Mouse (Mus musculus): ENCODE measurements around the gene Gtf2a1l. TPM values are rescaled to one million over a fixed set of nuclear protein-coding genes. Genes with fewer than 3 reads are reported as not detected.

The Gtf2a1l gene
- polyA plus RNA-seq, 1 experiment, result not detected

- H3K27ac ChIP-seq (ENCODE audit: control insufficient read depth, insufficient read depth, low read depth, low read length, poor library complexity), result no peak overlapping the region
- no peak overlapping the region for H3K4me3 ChIP-seq (replicated peaks; ENCODE audit: control insufficient read depth, low read depth, low read length)
- WGBS, result 34% methylated on average over 6 of the region's 6 CpGs
- peak; percentile 47 for TF ChIP-seq CTCF (IDR thresholded peaks at IDR 0.05; ENCODE audit: control insufficient read depth, insufficient read depth, low read length)
- TF ChIP-seq POLR2A (IDR thresholded peaks at IDR 0.05; ENCODE audit: borderline replicate concordance, control insufficient read depth, low read depth, low read length), result no peak
- no peaks in the 10 kb centered on the region for H3K4me1 ChIP-seq (ENCODE audit: control insufficient read depth, insufficient read depth, low read length)
Measured at GRCm38 (mm10) chr17:88641012-88641411, 27.4 kb upstream of the Gtf2a1l start.

GRCm38 (mm10) chr17:88641836-88642235, 26.6 kb upstream of the Gtf2a1l start:
- TF ChIP-seq CTCF (IDR thresholded peaks at IDR 0.05; ENCODE audit: control insufficient read depth, insufficient read depth, low read length) (no peak), POLR2A (IDR thresholded peaks at IDR 0.05; ENCODE audit: borderline replicate concordance, control insufficient read depth, low read depth, low read length) (no peak)
- H3K27ac ChIP-seq (ENCODE audit: control insufficient read depth, insufficient read depth, low read depth, low read length, poor library complexity), result no peak overlapping the region
- H3K4me3 ChIP-seq (replicated peaks; ENCODE audit: control insufficient read depth, low read depth, low read length), result no peak overlapping the region
- 87% methylated on average over 8 of the region's 8 CpGs for WGBS
- H3K4me1 ChIP-seq (ENCODE audit: control insufficient read depth, insufficient read depth, low read length), result no peaks in the 10 kb centered on the region

DNA sequence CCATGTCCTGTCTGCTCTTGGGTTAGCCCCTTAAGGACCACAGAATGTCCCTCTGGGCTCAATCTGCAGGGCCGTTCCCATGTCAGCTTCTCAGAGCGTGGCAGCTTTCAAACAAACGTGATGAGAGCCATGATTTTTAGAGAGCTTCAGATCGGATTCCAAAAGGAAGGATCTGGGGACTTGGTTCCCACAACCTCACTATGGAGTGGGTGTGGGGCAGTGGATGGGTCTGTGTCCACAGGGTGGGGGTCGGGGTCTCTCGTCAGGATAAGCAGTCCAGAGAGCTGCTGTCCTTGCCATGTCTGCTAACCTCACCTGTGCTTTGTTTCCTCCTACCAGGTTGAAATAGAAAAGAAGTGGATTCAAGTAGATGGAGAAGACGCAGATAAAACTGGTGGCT, 23.6 kb upstream of the Gtf2a1l start:
- TF ChIP-seq POLR2A (IDR thresholded peaks at IDR 0.05; ENCODE audit: borderline replicate concordance, control insufficient read depth, low read depth, low read length) (no peak), CTCF (IDR thresholded peaks at IDR 0.05; ENCODE audit: control insufficient read depth, insufficient read depth, low read length) (no peak)
- Histone ChIP-seq H3K4me3 (replicated peaks; ENCODE audit: control insufficient read depth, low read depth, low read length) (no peak overlapping the region), H3K4me1 (ENCODE audit: control insufficient read depth, insufficient read depth, low read length) (no peaks in the 10 kb centered on the region), H3K27ac (ENCODE audit: control insufficient read depth, insufficient read depth, low read depth, low read length, poor library complexity) (no peak overlapping the region)
- WGBS, result 79% methylated on average over 7 of the region's 7 CpGs

DNA sequence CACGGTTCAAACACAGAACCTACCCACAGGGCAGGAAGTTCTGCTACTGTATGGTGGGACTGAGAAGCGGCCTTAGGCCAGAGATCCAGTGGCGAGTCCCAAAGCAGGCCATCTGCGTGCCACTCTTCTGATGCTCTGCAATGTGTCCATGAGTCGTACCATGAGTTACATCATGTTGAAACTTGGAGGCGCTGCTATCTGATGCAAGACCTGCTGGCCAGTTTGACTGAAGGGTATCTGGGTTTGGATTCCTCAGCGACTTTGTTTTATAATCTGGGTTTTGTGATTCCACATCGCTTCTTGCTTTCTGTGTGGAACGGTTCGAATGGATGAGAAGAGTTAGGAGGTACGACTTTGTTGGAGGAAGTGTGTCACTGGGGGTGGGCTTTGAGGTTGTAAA, 23.2 kb upstream of the Gtf2a1l start:
- Histone ChIP-seq H3K4me3 (replicated peaks; ENCODE audit: control insufficient read depth, low read depth, low read length) (no peak overlapping the region), H3K27ac (ENCODE audit: control insufficient read depth, insufficient read depth, low read depth, low read length, poor library complexity) (no peak overlapping the region), H3K4me1 (ENCODE audit: control insufficient read depth, insufficient read depth, low read length) (no peaks in the 10 kb centered on the region)
- WGBS, result 73% methylated on average over 11 of the region's 11 CpGs
- no peak for TF ChIP-seq POLR2A (IDR thresholded peaks at IDR 0.05; ENCODE audit: borderline replicate concordance, control insufficient read depth, low read depth, low read length)
- no peak for TF ChIP-seq CTCF (IDR thresholded peaks at IDR 0.05; ENCODE audit: control insufficient read depth, insufficient read depth, low read length)

DNA sequence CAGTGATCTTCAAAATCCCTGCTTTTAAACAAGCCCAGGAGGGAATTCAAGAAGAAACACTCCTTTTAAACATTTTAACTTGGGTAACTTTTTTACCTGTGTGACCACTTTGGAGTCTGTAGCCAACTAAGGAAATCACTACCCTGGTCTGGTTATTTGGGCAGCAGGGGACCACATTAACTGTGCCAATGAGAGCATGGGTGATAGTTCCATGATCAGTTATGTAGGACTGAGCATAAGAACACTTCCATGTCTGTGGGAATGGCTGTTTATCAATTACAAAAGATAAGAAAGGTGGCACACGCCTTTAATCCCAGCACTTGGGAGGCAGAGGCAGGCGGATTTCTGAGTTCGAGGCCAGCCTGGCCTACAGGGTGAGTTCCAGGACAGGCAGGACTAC, 21.3 kb upstream of the Gtf2a1l start:
- Histone ChIP-seq H3K27ac (ENCODE audit: control insufficient read depth, insufficient read depth, low read depth, low read length, poor library complexity) (no peak overlapping the region), H3K4me1 (ENCODE audit: control insufficient read depth, insufficient read depth, low read length) (no peaks in the 10 kb centered on the region), H3K4me3 (replicated peaks; ENCODE audit: control insufficient read depth, low read depth, low read length) (no peak overlapping the region)
- no peak for TF ChIP-seq POLR2A (IDR thresholded peaks at IDR 0.05; ENCODE audit: borderline replicate concordance, control insufficient read depth, low read depth, low read length)
- no peak for TF ChIP-seq CTCF (IDR thresholded peaks at IDR 0.05; ENCODE audit: control insufficient read depth, insufficient read depth, low read length)
- 83% methylated on average over 3 of the region's 3 CpGs for WGBS

DNA sequence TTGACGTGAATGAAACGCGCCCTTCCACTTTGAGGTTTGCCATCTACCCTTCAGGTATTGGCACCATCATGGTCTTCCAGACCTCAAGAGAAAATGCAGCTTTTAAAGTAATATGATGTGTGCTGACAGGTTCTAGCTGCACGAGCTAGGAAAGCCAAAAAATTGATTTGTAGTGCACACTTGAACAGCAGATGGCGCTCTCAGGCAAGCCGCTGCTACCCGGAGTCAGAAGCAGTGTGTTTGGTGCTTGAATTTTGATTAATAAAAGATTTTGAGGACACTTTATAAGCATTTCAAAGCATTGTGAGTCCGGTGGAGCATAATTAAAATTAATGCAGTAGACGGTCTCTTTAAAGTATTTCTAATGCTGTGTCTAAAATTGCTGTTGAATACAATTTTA, 16.4 kb upstream of the Gtf2a1l start:
- Histone ChIP-seq H3K4me1 (ENCODE audit: control insufficient read depth, insufficient read depth, low read length) (no peaks in the 10 kb centered on the region), H3K4me3 (replicated peaks; ENCODE audit: control insufficient read depth, low read depth, low read length) (no peak overlapping the region), H3K27ac (ENCODE audit: control insufficient read depth, insufficient read depth, low read depth, low read length, poor library complexity) (no peak overlapping the region)
- TF ChIP-seq CTCF (IDR thresholded peaks at IDR 0.05; ENCODE audit: control insufficient read depth, insufficient read depth, low read length), result peak; percentile 77
- no peak for TF ChIP-seq POLR2A (IDR thresholded peaks at IDR 0.05; ENCODE audit: borderline replicate concordance, control insufficient read depth, low read depth, low read length)
- 5% methylated on average over 9 of the region's 9 CpGs for WGBS

DNA sequence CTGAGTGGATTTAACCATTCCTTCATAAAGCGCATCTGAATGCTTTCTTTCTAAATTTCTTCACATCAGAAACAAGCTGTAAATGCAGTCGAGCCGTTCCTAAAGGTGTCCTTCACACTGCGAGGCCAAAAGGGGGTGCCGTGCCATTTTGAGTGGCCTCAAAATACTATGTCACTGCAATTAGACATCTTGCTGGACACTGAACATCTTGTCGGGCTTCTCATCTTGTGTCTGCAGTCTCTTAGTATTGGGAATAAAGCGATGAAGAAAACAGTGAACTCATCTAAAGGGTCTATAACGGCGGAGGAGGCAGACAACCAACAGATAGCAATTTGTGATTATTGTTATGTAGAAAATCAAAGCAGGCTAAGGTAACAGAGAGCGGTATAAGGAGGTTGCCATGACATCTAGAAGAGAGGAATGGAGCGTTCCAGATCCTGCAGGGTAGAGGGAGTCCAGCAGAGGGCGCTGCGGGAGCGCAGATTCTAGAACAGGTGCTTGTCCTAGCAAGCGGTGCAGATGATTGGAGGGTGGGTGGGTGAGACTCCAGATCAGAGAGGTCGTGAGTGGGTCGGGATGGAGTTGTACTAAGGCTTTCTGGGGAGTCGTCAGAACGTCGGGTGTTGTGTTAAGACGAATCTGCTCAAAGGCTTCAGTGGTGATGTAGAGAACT, 15.6 kb upstream of the Gtf2a1l start:
- H3K4me1 ChIP-seq (ENCODE audit: control insufficient read depth, insufficient read depth, low read length), result no peaks in the 10 kb centered on the region
- H3K27ac ChIP-seq (ENCODE audit: control insufficient read depth, insufficient read depth, low read depth, low read length, poor library complexity), result no peak overlapping the region
- no peak overlapping the region for H3K4me3 ChIP-seq (replicated peaks; ENCODE audit: control insufficient read depth, low read depth, low read length)
- 21% methylated on average over 21 of the region's 21 CpGs for WGBS
- TF ChIP-seq POLR2A (IDR thresholded peaks at IDR 0.05; ENCODE audit: borderline replicate concordance, control insufficient read depth, low read depth, low read length), result no peak
- peak; percentile 87 for TF ChIP-seq CTCF (IDR thresholded peaks at IDR 0.05; ENCODE audit: control insufficient read depth, insufficient read depth, low read length)

GRCm38 (mm10) chr17:88653375-88653769, 15.1 kb upstream of the Gtf2a1l start:
- TF ChIP-seq CTCF (IDR thresholded peaks at IDR 0.05; ENCODE audit: control insufficient read depth, insufficient read depth, low read length), result no peak
- no peak for TF ChIP-seq POLR2A (IDR thresholded peaks at IDR 0.05; ENCODE audit: borderline replicate concordance, control insufficient read depth, low read depth, low read length)
- 80% methylated on average over 4 of the region's 4 CpGs for WGBS
- Histone ChIP-seq H3K4me1 (ENCODE audit: control insufficient read depth, insufficient read depth, low read length) (no peaks in the 10 kb centered on the region), H3K4me3 (replicated peaks; ENCODE audit: control insufficient read depth, low read depth, low read length) (no peak overlapping the region), H3K27ac (ENCODE audit: control insufficient read depth, insufficient read depth, low read depth, low read length, poor library complexity) (no peak overlapping the region)

GRCm38 (mm10) chr17:88658510-88658909, 9.9 kb upstream of the Gtf2a1l start:
- TF ChIP-seq POLR2A (IDR thresholded peaks at IDR 0.05; ENCODE audit: borderline replicate concordance, control insufficient read depth, low read depth, low read length) (no peak), CTCF (IDR thresholded peaks at IDR 0.05; ENCODE audit: control insufficient read depth, insufficient read depth, low read length) (no peak)
- 73% methylated on average over 6 of the region's 6 CpGs for whole genome bisulfite sequencing
- no peak overlapping the region for H3K27ac ChIP-seq (ENCODE audit: control insufficient read depth, insufficient read depth, low read depth, low read length, poor library complexity)

More at GRCm38 (mm10) chr17:88658510-88658909, 9.9 kb upstream of the Gtf2a1l start:
- Histone ChIP-seq H3K4me3 (replicated peaks; ENCODE audit: control insufficient read depth, low read depth, low read length) (no peak overlapping the region), H3K4me1 (ENCODE audit: control insufficient read depth, insufficient read depth, low read length) (no peaks in the 10 kb centered on the region)
